Mouse (Mus musculus) 3134 (cell line): ENCODE measurements around the gene Slc6a16.

Experiments
- DNase-seq: peaks from one replicate; pipeline ENCODE4 v3.0.0-alpha.2; 2011; ENCODE audit warnings: low spot score; ENCODE audit not compliant: insufficient read length; ENCODE audit errors: extremely low read depth

Slc6a16 gene

DNA sequence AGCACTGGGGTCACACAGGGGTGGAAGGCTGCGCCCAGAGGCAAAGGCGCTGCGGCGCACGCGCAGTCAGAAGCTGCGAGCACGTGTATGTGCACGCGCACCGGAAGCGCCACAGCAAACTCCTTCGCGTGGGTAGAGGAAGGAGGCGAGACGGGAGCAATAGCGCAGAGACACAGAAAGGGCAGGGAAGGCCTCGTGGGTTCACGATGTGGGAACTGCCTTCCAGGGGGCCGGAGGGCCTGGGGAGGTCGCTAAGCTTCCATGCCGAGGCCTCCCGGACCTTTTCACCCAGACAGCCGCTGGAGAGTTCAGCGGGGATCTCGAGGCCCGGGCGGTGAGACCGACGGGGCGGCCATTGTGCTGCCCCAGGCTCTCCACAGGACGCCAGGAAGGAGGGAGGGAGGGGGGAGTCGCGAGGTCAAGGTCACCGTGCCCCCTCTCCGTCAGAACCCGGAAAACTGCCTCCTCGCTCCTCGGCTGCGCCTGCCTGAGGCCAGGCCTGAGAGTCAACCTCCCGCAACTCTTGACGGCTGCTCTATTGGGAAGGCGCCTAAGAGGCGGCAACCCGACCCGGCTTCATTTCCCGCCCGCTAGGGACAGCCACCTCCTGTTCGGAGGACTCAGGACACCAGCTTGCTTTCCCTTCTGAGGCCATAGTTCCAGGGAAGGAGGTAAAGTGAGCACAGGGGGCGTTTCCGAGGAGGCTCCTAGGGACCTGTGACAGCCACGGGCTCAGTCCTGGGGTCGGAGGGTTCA lies at the start of gene Slc6a16:
Slc6a16 (plus strand) TSS at position 453 of the 756 bp plus-strand sequence.
- DNase-seq, result no peak

DNA sequence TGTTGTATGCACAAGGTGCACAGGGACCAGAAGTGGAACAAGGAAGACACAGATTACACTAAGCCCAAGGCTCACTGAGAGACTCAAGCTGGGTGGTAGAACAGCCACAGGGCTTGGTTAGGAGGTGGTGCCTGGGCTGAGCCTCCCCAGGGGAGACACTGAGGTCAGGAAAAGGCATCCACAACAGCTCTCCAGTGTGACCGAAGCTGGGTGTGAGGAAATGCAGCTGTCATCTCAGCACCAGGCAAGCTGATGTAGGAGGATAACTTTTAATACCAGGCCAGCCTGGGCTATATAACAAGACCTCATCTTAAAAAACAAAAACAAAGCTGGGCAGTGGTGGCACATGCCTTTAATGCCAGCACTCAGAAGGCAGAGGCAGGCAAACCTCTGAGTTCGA lies 49.7 kb upstream of the Slc6a16 start:
- DNase-seq, result no peak

DNA sequence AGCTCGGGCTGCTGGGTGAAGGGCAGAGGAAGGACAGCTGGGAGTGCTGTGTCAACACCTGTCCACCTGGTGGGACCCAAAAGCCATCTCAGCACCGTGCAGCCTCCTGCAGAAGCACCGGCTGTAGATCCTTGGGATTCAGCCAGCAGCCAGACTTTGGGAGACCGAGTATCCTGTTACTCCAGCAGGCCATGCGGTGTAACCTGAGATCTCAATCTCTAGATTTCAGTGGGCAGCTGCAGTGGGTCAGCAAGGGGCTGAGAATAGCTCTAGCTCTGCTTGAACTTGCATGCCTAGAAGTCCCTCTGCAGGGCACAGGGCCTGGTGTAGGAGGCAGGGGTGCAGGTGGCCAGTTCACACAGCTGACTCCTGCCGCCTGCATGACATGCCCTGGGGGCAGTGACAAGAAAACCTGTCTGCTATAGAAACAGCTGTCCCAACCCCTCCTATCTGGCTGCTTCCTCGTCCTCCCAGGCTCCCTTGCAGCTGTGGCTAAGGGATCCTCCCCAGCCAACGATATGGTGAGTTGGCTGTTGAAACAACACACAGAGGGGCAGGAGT lies 49.0 kb upstream of the Slc6a16 start:
- DNase-seq, result peak; percentile 41

DNA sequence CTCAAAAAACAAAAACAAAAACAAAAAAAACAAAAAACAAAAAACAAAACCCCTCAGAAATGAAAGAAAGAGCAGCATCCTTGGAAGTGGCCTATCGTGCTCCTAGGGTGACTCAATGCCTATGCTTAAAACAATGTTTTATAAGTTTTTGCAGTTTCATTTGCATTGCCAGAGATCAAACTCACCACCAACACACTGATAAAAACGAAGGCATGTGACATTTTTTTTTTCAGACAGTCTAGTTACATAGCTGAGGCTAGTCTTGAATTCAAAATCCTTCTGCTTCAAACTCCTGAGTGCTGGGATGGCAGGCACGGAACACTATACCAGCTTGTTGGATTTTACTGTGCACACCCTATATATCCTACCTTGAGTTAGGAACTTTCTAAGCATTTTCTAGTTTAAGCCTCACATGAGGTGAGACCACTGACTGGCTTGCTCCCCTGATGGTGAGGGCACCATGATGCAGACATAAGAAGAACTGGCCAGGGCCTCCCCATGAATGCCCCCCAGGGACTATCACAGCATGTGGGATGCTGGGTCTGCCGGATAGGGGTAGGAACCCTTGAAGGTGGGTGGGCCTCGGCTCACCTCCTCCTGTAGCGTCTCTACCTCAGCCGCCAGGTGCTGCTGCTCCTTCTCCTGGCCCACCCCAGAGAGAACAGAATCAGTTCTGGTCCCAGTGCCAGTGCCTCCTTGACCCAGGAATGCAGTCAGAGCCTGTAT lies 48.1 kb upstream of the Slc6a16 start:
- DNase-seq, result no peak

DNA sequence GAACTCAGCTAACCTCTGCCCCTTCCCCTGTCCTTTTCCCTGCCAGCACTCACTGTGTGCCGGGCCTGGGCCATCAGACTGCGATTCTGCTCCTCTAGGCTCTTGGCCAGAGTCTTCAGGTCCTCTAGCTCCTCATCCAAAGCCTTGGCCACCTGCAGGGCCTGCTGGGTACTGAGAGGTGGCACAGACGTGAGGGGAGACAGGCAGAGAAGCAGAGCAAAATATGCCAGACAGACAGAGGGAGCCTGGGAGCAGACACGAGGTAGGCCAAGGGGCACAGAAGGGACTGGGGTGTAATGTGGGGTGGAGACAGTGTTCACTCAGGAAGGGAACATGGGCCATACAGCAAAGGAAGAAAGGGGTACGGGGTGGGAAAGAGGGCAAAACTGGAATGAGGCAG lies 47.5 kb upstream of the Slc6a16 start:
- no peak for DNase-seq

DNA sequence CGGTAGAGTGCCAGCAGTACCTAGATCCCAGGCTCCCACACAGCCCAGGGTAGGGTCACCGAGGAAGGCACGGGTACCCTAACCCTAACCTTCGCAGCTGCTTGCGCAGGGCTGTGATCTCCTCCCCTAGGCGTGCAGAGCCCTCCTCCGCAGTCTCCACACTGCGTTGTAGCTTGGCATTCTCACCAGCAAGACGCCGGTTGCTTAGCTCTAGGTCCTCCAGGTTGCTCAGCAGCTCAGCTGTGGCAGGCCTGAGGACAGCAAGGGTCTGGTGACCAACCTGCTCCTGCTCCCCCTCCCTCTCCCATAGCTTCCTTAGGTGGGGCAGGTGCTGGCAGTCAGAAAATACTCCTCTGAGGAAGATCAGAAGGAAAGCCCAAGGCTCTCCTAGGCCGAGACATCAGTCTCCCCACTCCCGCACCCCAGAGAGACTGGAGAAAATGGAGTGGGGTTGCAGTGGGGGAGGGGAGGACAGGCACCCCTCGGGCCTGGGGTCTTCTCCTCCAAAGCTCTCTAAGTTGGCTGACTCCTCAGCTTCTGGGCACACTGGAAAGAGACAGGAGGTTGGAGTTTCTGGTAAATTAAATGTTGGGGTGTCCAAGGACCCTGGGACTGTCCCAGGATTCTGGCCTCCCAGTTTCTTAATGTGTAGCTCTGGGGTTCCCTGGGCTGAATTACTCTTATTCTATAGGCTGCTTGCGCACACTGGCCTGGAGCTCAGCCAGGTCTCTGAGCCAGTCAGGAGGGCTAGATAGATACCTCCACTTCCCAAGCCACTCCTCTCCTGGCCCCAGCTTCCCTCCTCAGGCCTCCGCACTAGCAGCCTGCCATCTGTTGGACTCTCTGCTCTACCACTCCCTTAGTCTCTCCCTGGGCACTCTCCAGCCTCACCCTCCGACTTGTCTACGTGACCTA lies 46.8 kb upstream of the Slc6a16 start:
- no peak for DNase-seq

DNA sequence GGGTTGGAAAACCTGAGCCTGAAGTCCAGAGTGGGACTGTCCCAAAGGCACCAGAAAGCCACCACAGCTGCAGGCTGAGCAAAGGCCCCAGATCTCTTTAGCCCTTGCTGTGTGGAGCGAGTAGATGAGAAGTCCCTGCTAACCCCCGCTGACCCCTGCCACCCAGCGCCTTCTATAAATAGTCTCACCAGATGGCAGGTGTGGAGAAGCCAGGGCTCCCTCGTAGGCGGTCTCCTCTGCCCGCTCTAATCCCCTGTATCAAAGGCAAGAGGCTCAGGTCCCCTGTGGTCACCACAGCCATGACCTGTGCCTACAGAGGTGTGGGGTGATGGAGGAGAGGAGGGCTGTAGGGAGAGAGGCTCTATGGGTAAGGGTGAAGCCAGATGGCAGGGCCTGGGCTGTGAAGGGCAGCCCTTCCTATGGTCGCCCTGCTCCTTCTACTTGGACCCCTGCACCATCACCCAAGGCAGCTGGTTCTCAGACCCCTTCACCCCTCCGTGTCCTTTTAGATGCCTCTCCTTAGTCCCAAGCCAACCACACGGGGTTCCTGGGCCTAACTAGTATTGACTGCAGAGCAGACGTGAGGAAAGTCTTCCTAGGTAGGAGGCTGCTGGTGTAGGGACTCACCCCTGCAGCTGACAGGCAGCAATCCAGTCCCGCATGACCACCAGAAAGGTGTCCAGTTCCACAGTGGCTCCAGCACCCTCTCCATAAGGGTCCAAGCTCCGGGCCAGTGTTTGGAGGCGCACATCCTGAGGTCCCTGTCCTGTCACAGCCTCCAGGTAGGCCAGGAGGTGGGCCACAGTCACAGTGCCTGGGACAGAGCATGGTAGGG lies 45.3 kb upstream of the Slc6a16 start:
- DNase-seq, result no peak

DNA sequence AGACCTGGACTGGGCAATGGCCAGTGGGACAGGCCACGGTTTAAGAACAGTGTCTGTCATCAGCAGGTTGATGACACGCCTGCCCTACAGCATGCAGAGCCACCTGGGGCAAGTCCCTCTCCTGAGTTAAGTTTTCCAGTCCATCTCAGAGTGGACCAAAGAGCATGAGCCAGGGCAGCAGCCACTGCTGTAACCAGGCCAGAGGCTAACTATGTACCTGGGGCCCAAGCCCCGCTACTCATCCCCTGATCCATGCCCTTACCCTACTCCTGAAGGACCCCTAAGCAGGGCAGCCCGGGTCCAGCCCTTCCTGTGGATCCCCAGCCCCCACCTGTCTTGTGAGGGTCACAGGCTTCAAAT lies 44.7 kb upstream of the Slc6a16 start:
- no peak for DNase-seq

DNA sequence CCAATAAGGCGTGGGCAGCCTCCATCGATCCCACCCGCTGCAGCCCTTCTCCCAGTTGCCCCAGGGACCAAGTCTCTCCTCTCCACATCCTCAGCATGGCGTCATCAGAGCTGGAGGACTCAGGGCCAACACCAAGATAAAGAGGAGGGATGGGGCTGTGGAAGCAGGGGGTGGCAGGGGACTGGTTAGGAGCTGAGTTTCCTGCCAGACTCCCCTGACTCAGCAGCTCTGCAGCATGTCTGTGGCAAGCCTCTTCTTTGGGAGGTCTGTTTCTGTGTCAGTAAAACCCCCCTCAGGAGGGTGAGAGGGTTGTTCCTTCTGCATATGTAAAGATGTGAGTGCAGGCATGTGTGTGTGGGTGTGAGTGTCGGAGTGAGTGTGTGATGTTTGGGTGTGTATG lies 43.9 kb upstream of the Slc6a16 start:
- no peak for DNase-seq

DNA sequence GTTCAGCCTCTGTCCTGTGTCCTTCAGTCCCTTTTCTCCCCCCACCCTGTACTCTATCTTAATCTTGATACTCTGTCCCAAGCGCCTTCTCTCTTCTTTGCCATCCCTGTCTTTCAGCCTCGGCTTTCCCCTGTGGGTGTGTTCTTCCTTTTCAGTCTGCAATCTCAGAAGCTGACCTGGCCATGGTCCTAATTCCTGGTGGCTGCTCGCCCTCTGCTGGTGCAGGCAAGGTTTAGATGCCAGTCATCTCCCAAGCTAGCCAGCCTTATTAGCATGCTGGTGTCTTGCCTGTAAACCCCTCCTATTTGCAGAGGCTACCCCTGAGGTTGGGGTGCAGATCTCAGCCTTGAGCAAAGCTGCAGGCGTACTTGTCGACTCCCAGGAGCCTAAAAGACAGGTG lies 42.5 kb upstream of the Slc6a16 start:
- DNase-seq, result peak; percentile 38

DNA sequence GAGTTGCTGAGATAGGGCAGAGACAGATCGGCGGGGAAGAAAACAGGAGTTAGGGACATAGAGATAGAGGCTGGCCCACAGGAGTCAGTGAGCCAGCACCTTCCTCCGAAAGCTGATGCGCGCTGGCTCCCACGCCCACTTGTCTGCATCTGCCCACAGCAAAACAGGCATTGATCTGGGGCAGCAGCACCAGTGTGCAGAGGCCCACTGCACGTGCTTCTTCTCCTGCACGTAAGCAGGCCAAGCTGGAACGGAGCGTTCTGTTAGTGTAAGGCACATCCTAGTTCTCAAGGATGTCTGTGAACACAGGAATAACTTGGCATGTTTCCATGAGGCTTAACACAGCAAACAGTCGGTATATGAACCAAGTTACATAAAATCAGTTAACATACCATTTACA lies 41.9 kb upstream of the Slc6a16 start:
- DNase-seq, result no peak

DNA sequence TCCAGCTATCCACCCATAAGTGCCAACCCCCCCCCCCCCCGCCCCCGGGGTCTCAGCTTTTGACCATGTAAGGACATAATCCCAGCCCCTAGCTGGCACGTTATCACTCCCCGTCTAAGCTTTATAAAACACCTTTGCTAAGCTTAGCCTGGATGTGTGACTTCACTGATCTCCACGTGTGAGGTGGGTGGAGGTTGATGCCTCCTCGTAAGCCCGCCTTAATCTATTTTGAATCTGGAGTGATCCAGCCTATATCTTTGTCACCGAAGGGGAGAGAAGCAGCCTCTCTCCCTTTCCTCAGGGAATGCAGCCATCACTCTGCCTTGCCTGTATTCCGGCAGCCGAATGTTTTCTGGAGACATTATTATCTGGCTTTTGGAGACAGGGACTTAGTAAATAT lies 38.2 kb upstream of the Slc6a16 start:
- no peak for DNase-seq

DNA sequence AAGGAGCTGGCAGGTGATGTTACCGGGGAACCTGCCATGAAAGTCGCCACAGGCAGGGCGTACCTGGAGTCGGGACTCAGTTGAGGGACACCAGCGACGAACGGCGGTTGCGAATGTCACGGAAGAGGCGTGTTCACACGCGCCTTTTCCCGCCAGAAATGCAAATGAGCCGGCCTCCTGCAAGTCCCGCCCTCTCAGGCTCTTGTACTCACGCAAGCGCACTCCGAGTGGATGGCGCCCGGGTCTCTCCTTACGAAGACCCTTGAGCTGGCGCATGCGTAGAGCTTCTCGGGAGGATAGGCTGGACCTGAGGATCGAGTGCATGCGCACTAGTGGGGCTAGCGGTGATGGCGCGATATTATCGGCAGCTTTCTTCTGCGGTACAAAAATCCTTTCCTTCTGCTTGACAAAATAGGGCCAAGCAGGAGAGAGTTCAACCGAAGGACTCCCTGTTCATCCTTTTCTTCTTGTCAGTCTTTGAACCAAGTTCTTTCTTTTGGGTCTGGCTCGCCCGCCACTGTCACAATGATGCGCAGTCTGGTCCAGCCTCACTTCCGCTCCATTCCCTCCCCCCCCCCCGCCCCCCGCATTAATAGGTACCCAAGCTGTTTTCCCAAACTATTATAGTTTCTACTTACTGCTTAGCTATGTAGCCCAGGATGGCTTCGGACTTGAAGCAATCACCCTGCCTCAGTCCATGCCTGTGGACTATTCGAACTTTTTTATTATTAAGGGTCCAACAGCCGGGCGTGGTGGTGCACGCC lies 36.3 kb upstream of the Slc6a16 start, which contains the start of gene Ccdc155:
Ccdc155 (minus strand) TSS at position 513 of the 764 bp plus-strand sequence.
- no peak for DNase-seq

DNA sequence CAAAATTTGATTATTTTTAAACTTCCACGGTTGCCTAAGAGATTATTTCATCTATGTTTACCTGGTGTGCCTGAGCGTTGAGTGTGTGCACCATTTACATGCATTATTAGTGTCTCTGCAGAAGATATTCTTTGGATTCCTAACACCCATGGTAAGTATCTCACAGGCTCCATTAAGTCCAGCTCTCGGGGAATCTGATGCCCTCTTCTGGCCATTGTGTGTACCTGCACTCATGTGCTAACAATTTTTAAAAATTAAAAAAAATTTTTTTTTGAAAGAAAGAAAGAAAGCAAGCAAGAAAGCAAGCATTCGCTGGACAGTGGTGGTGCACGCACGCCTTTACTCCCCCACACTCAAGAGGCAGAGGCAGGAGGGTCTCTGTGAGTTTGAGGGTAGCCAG lies 32.6 kb upstream of the Slc6a16 start:
- DNase-seq, result no peak

DNA sequence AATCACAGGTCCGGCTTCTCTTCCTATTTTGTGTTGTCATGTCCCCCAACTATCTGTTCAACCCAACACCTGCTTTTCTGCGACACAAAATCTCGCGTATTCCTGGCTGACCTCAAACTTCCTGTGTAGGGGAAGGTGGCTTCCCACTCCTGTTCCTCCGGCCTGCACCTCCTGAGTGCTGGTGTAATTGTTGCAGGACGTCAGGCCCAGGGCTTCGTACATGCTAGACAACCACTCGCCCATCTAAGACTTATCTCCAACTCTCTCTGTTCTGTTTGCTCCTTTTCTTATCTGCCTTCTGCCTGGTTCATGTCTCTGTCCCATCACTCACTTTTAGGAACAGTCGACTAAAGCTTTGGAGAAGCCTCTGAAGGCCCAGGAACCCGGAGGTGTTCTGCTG lies 29.8 kb upstream of the Slc6a16 start:
- DNase-seq, result no peak

DNA sequence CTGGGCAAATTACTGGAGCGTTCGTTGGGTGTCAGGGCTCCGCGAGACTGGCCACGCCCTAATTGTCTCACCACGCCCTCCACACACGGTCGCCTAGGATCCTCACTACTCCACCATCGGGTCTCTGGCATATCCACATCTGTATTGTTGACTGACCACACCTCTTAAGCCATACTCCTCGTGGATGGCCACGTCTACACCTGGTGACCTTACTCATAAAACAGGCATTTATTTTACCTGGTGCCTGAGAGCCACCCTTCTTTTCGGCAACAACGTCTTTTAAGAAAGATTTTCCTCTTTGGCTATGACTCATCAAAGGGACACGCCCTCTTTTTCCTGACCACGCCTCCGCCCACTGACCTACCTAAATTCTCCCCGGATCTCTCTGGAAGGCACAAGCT lies 29.0 kb upstream of the Slc6a16 start, which contains the start of gene Dkkl1:
Dkkl1 (minus strand) TSS at position 297 of the 401 bp plus-strand sequence.
- DNase-seq, result no peak

DNA sequence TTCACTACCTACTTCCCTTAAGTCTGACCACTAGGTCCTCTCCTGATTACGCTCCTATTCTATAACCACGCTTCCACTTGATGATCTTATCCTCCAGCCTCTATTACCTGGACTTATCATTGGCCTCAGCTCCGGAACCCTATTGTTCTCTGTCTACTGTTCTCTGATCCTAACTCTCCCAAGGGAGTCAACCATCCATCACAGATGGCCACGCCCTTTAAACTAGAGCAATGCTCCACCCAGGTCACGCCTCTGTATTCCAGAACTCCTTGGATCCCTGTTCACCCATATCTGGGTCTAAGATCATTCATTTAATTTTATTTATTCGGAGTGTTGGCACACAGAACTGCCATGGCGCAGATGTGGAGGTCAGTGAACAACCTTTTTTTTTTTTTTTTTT lies 28.5 kb upstream of the Slc6a16 start:
- DNase-seq, result no peak

DNA sequence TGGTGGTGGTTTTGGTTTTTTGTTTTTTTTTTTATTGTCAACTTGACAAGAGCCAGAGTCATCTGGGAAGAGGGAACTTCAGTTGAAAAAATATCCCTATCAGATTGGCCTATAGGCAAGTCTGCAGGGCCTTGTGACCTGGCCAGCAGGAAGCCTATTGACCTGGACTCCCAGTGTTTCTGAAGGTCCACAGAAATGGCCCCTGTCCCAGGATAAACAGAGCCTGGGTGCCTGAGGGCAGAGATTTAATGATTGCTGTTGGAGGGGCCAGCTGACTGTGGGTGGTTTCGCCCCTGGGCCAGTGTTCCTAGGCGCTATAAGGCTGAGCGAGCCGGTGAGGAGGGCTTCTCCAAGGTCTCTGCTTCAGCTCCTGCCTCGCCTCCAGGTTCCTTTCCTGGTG lies 27.2 kb upstream of the Slc6a16 start:
- DNase-seq, result no peak
